Mouse (Mus musculus) embryonic fibroblast, embryonic 13.5 days (primary cell): ENCODE measurements around the gene Ccl20.

ENCODE experiments used
- CTCF ChIP-seq: IDR thresholded peaks from 2 replicates; pipeline ENCODE4 v1.5.1; 2011; ENCODE audit warnings: mild to moderate bottlenecking, control low read depth, low read length, moderate library complexity, borderline replicate concordance; ENCODE audit not compliant: insufficient read depth
- POLR2A ChIP-seq: IDR thresholded peaks from 2 replicates; pipeline ENCODE4 v1.6.1; 2011; ENCODE audit warnings: low read depth, mild to moderate bottlenecking, control low read depth, low read length, moderate library complexity

DNA sequence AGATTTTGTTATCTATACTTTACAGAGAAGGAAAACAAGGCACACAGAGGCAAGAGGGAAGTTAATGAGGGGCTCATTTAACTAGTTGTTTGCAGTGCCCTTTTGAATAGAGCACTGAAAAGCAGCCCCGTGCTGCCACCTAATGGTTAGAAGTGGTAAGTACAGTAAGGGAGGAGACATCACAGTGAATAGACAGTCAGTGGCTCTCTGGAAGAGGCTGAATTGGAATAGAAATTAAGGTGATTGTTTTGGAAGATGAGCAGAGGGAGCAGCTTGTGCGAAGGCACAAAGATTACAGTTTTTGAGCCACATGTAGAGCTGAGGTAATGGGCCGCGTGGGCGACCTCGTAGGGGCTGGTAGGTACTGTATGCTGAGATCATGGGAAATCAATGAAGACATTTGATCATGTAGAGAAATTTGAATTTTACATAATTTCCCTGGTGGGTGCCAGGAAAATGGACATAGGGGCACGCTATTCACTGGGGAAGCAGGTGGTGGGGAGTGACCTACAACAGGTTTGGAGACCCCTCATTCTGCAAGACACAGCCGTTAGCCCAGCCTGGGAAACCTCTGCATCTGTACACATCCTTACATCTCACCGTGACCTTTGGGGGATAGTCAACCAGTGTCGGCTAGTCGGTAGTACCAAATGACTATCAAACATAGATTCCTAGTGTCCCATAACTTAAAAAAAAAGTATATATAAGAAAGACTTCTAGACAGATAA is 40.2 kb upstream of the Ccl20 start:
- no peak for TF ChIP-seq CTCF
- no peak for TF ChIP-seq POLR2A
